Mouse (Mus musculus) midbrain, embryonic 12.5 days (tissue): ENCODE measurements around the gene Efna5. TPM values are rescaled to one million over a fixed set of nuclear protein-coding genes. Genes with fewer than 3 reads are reported as not detected.

Source experiments
- ATAC-seq: fragments of 200-750 bp; cut with Nextera tagmentation; 2 replicates; pipeline ENCODE4 v1.8.0; 2017; ENCODE audit warnings: low read depth, moderate TSS enrichment, moderate library complexity; ENCODE audit not compliant: low FRiP score
- H3K27ac ChIP-seq: fragments of 300-500 bp; sonication (generic); replicated peaks from 2 replicates; pipeline ENCODE4 v1.5.1; 2016; ENCODE audit warnings: mild to moderate bottlenecking
- H3K27me3 ChIP-seq: fragments of 300-500 bp; sonication (generic); 2 replicates; pipeline ENCODE4 v1.6.1; 2016; ENCODE audit warnings: mild to moderate bottlenecking
- H3K36me3 ChIP-seq: fragments of 300-500 bp; sonication (generic); 2 replicates; pipeline ENCODE4 v1.6.1; 2016
- H3K4me1 ChIP-seq: fragments of 300-500 bp; sonication (generic); 2 replicates; pipeline ENCODE4 v1.6.1; 2016
- H3K4me2 ChIP-seq: fragments of 300-500 bp; sonication (generic); replicated peaks from 2 replicates; pipeline ENCODE4 v1.6.1; 2016; ENCODE audit warnings: mild to moderate bottlenecking, moderate library complexity
- H3K4me3 ChIP-seq: fragments of 300-500 bp; sonication (generic); 2 replicates; pipeline ENCODE4 v1.5.1; 2016; ENCODE audit warnings: mild to moderate bottlenecking
- H3K9ac ChIP-seq: fragments of 300-500 bp; sonication (generic); replicated peaks from 2 replicates; pipeline ENCODE4 v1.6.1; 2016; ENCODE audit warnings: mild to moderate bottlenecking, moderate library complexity
- H3K9me3 ChIP-seq: fragments of 300-500 bp; sonication (generic); 2 replicates; pipeline ENCODE4 v1.6.1; 2016; ENCODE audit warnings: mild to moderate bottlenecking
- WGBS: fragments of 180-500 bp; shearing (Covaris S2); methylation state at CpG from one replicate; pipeline ENCODE4 v1.1.7; 2016; 5-methylcytosine and 5-hydroxymethylcytosine counted together
- polyA plus RNA-seq: library from polyadenylated mRNA; unstranded; fragments of >200 nt; fragmentation: Nextera tagmentation; extraction: Ambion mirVana; gene quantifications from 2 replicates; pipeline ENCODE4 v1.2.1, GENCODE M21; 2016

Efna5 gene
- polyA plus RNA-seq, 1 experiment from 2014 or later = 115 TPM

GRCm38 (mm10) chr17:62636896-62637295 lies 244.2 kb downstream of the Efna5 start:
- Histone ChIP-seq H3K27me3 (no peaks in the 10 kb centered on the region), H3K36me3 (no peaks in the 10 kb centered on the region), H3K4me1 (no peaks in the 10 kb centered on the region), H3K4me3 (no peak overlapping the region), H3K9ac (no peak overlapping the region), H3K4me2 (no peak overlapping the region), H3K9me3 (no peaks in the 10 kb centered on the region), H3K27ac (no peak overlapping the region)
- ATAC-seq = no peak
- 91% methylated on average over 7 of the region's 7 CpGs for WGBS

GRCm38 (mm10) chr17:62634937-62635336 lies 246.2 kb downstream of the Efna5 start:
- Histone ChIP-seq H3K36me3 (no peaks in the 10 kb centered on the region), H3K27me3 (no peaks in the 10 kb centered on the region), H3K9ac (no peak overlapping the region), H3K4me3 (no peak overlapping the region), H3K9me3 (no peaks in the 10 kb centered on the region), H3K4me2 (no peak overlapping the region), H3K4me1 (no peaks in the 10 kb centered on the region), H3K27ac (no peak overlapping the region)
- 70% methylated on average over 3 of the region's 3 CpGs for WGBS
- no peak for ATAC-seq

GRCm38 (mm10) chr17:62628474-62628873 lies 252.6 kb downstream of the Efna5 start:
- Histone ChIP-seq H3K36me3 (no peaks in the 10 kb centered on the region), H3K4me3 (no peak overlapping the region), H3K9me3 (no peaks in the 10 kb centered on the region), H3K9ac (no peak overlapping the region), H3K27ac (no peak overlapping the region), H3K4me1 (peaks cover 16% of the 10 kb centered on the region), H3K4me2 (no peak overlapping the region), H3K27me3 (no peaks in the 10 kb centered on the region)
- no peak; the same call in 1 of the 2 replicates for ATAC-seq
- 52% methylated on average over 1 of the region's 1 CpGs for WGBS

DNA sequence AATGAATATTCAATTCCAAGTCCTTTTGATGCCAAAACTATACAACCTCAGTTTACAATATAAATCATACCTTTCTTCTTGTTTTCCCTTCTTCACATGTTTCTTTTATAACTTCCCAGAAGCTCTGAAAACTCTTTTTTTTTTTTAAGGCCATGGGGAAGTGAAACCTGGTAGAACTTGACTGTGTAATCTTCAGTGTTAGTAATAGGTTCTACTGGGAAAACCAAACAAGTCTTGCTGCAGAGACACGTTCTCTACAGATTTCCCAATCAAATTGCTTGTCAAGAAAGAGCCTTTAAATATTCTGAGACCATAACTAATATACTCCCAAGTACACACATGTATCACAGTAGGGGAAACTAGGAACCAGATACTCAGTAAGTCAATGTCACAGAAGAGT lies 253.6 kb downstream of the Efna5 start:
- peaks cover 16% of the 10 kb centered on the region for H3K4me1 ChIP-seq
- WGBS = 87% methylated on average over 1 of the region's 1 CpGs
- ATAC-seq = no peak
- no peak overlapping the region for H3K9ac ChIP-seq
- H3K4me3 ChIP-seq = no peak overlapping the region
- no peaks in the 10 kb centered on the region for H3K27me3 ChIP-seq
- no peak overlapping the region for H3K27ac ChIP-seq
- H3K4me2 ChIP-seq = no peak overlapping the region
- no peaks in the 10 kb centered on the region for H3K9me3 ChIP-seq
- no peaks in the 10 kb centered on the region for H3K36me3 ChIP-seq

DNA sequence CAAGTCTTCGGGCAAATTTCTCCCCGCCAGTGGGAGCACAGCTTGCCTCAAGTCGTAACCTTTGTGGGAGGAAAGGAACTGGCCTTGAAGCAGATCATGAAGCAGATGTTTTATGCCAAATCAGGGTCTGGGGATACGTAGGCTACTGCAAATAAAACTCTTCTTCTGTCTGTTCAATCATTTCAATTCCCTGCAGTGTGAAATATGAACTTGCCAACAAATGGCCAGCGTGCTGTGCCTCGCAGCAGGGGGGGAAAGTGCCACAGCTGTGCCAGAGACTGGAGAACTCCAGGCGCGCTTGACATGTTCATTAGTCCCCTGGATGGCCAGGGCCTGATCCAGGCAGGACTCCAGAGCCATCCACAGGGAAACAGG lies 255.5 kb downstream of the Efna5 start:
- Histone ChIP-seq H3K27me3 (no peaks in the 10 kb centered on the region), H3K9ac (no peak overlapping the region), H3K36me3 (no peaks in the 10 kb centered on the region), H3K4me2 (no peak overlapping the region), H3K27ac (peak overlapping the region; percentile 42; the same call in 1 of the 2 replicates), H3K9me3 (no peaks in the 10 kb centered on the region), H3K4me1 (peaks cover 16% of the 10 kb centered on the region), H3K4me3 (no peak overlapping the region)
- WGBS = 62% methylated on average over 8 of the region's 8 CpGs
- ATAC-seq = peak; percentile 50; the same call in 1 of the 2 replicates

GRCm38 (mm10) chr17:62624804-62625645 lies 256.1 kb downstream of the Efna5 start:
- H3K27me3 ChIP-seq = no peaks in the 10 kb centered on the region
- H3K4me2 ChIP-seq = no peak overlapping the region
- ATAC-seq = peak; percentile 44; the same call in 1 of the 2 replicates
- H3K36me3 ChIP-seq = no peaks in the 10 kb centered on the region
- H3K9ac ChIP-seq = no peak overlapping the region
- H3K4me1 ChIP-seq = peaks cover 16% of the 10 kb centered on the region
- H3K9me3 ChIP-seq = no peaks in the 10 kb centered on the region
- WGBS = 76% methylated on average over 8 of the region's 8 CpGs
- peak overlapping the region; percentile 42 for H3K27ac ChIP-seq
- no peak overlapping the region for H3K4me3 ChIP-seq

- no peak overlapping the region for H3K27ac ChIP-seq
- no peak for ATAC-seq
- H3K4me3 ChIP-seq = no peak overlapping the region
- no peak overlapping the region for H3K9ac ChIP-seq
- 91% methylated on average over 3 of the region's 3 CpGs for WGBS
- no peaks in the 10 kb centered on the region for H3K36me3 ChIP-seq
- H3K4me2 ChIP-seq = no peak overlapping the region
- no peaks in the 10 kb centered on the region for H3K9me3 ChIP-seq
- no peaks in the 10 kb centered on the region for H3K27me3 ChIP-seq
- H3K4me1 ChIP-seq = peaks cover 16% of the 10 kb centered on the region
Observed at GRCm38 (mm10) chr17:62623224-62623623, 257.9 kb downstream of the Efna5 start.

DNA sequence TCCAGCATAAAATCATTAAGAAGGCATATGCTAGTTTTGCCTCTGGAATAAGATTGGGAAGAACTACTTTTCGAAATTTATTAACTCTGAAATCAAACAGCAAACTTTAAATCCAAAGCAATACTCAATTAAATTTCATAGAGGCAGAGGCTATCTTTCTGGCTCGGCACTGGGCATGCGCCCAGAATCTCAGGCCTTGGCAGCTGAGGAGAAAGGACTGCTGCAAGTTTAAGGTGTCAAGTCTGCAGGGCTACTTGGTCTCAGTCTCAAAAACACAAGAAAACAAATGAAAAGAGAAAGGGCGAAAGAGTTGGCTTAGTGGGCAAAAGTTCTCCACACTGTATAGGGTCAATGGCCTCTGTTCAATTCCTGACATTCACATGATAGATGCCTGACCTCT lies 258.6 kb downstream of the Efna5 start:
- H3K27ac ChIP-seq = no peak overlapping the region
- H3K9me3 ChIP-seq = no peaks in the 10 kb centered on the region
- H3K4me3 ChIP-seq = no peak overlapping the region
- no peaks in the 10 kb centered on the region for H3K27me3 ChIP-seq
- H3K9ac ChIP-seq = no peak overlapping the region
- no peaks in the 10 kb centered on the region for H3K36me3 ChIP-seq
- no peak for ATAC-seq
- no peak overlapping the region for H3K4me2 ChIP-seq
- 85% methylated on average over 4 of the region's 4 CpGs for WGBS
- peaks cover 16% of the 10 kb centered on the region for H3K4me1 ChIP-seq

DNA sequence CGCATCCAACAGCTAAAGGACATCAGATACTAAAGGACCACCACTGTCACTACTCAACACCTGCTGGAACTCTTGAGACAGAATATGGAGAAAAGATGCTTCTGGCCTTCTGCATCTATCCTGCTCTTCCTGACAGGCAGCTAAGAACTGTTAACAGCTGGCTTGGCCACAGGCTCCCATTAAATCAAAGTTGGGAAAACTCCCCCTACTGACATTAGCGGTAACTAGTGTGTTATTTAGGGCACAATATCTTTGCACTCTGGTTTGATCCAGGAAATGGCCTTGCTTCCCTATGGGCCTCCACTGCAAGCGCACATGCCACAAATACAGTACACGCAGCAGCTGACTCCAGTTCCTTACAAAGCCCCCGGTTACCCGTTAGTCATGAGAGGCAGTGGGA lies 266.0 kb downstream of the Efna5 start:
- H3K36me3 ChIP-seq = no peaks in the 10 kb centered on the region
- peaks cover 18% of the 10 kb centered on the region for H3K4me1 ChIP-seq
- no peaks in the 10 kb centered on the region for H3K27me3 ChIP-seq
- no peak overlapping the region for H3K4me2 ChIP-seq
- WGBS = 83% methylated on average over 6 of the region's 6 CpGs
- no peak overlapping the region for H3K9ac ChIP-seq
- H3K27ac ChIP-seq = no peak overlapping the region
- no peak overlapping the region for H3K4me3 ChIP-seq
- H3K9me3 ChIP-seq = no peaks in the 10 kb centered on the region
- ATAC-seq = no peak

- Histone ChIP-seq H3K27ac (no peak overlapping the region), H3K4me2 (no peak overlapping the region), H3K4me1 (peaks cover 18% of the 10 kb centered on the region), H3K9me3 (no peaks in the 10 kb centered on the region), H3K9ac (no peak overlapping the region), H3K27me3 (no peaks in the 10 kb centered on the region), H3K36me3 (no peaks in the 10 kb centered on the region), H3K4me3 (no peak overlapping the region)
- 56% methylated on average over 6 of the region's 6 CpGs for WGBS
- no peak for ATAC-seq
Observed at GRCm38 (mm10) chr17:62614708-62615107, 266.4 kb downstream of the Efna5 start.

DNA sequence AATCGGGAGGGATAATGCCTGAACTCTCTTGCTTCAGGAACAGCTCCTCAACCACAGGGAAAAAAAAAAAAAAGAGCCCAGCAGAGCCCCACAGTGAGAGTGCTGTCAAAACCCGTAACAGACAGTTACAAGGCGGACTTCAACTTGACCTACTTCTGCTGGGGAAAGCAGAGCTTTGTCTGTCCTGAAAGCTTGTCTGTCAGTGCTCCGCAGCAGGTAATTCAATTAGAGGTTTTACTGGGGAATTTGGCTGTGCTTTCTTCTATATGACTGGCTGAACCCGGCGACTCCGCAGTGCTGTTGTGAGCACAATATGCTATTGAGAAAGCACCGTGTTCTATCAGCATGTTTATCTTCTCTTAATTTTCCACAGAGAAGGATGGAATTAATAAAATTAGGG lies 266.9 kb downstream of the Efna5 start:
- H3K9me3 ChIP-seq = no peaks in the 10 kb centered on the region
- H3K27ac ChIP-seq = no peak overlapping the region
- H3K4me1 ChIP-seq = peaks cover 21% of the 10 kb centered on the region
- ATAC-seq = no peak
- H3K27me3 ChIP-seq = no peaks in the 10 kb centered on the region
- H3K9ac ChIP-seq = no peak overlapping the region
- no peak overlapping the region for H3K4me3 ChIP-seq
- peak overlapping the region; percentile 22; the same call in 1 of the 2 replicates for H3K4me2 ChIP-seq
- no peaks in the 10 kb centered on the region for H3K36me3 ChIP-seq
- WGBS = 27% methylated on average over 8 of the region's 8 CpGs

- Histone ChIP-seq H3K27me3 (no peaks in the 10 kb centered on the region), H3K36me3 (no peaks in the 10 kb centered on the region), H3K9me3 (no peaks in the 10 kb centered on the region), H3K4me3 (no peak overlapping the region), H3K4me2 (no peak overlapping the region), H3K27ac (no peak overlapping the region), H3K9ac (no peak overlapping the region), H3K4me1 (peaks cover 29% of the 10 kb centered on the region)
- no peak for ATAC-seq
- WGBS = 95% methylated on average over 11 of the region's 11 CpGs
Observed at GRCm38 (mm10) chr17:62613232-62613631, 267.9 kb downstream of the Efna5 start.
